Mouse (Mus musculus) liver, embryonic 13.5 days (tissue): ENCODE measurements at regions not wholly inside any gene's neighbourhood (a gene's known extent, or its start where the extent isn't known, plus 50 kb on each side); places are given as distances from the start of the nearest gene placed in this dataset.
"Not testable (repeated sequence)": the region's sequence is repeated elsewhere in the genome, so short reads cannot be mapped to it uniquely, and the experiment has no call there.

Experiments
- ATAC-seq: fragments of 200-750 bp; cut with Nextera tagmentation; 2 replicates; pipeline ENCODE4 v1.8.0; 2017; ENCODE audit warnings: low read depth, mild to moderate bottlenecking, moderate number of reproducible peaks, moderate library complexity
- DNase-seq: peaks from one replicate; pipeline ENCODE4 v3.0.0; 2022
- H3K27ac ChIP-seq: fragments of 300-500 bp; sonication (generic); 2 replicates; pipeline ENCODE4 v1.5.1; 2015; ENCODE audit warnings: moderate library complexity, mild to moderate bottlenecking, inconsistent platforms
- H3K27me3 ChIP-seq: fragments of 300-500 bp; sonication (generic); 2 replicates; pipeline ENCODE4 v1.6.1; 2015; ENCODE audit warnings: mild to moderate bottlenecking, inconsistent platforms
- H3K36me3 ChIP-seq: fragments of 300-500 bp; sonication (generic); 2 replicates; pipeline ENCODE4 v1.6.1; 2015; ENCODE audit warnings: mild to moderate bottlenecking, inconsistent platforms
- H3K4me1 ChIP-seq: fragments of 300-500 bp; sonication (generic); replicated peaks from 2 replicates; pipeline ENCODE4 v1.6.1; 2015; ENCODE audit warnings: inconsistent platforms
- H3K4me2 ChIP-seq: fragments of 300-500 bp; sonication (generic); 2 replicates; pipeline ENCODE4 v1.6.1; 2015; ENCODE audit warnings: inconsistent platforms, mild to moderate bottlenecking, moderate library complexity
- H3K4me3 ChIP-seq: fragments of 300-500 bp; sonication (generic); replicated peaks from 2 replicates; pipeline ENCODE4 v1.5.1; 2015; ENCODE audit warnings: mild to moderate bottlenecking, inconsistent platforms
- H3K9ac ChIP-seq: fragments of 300-500 bp; sonication (generic); 2 replicates; pipeline ENCODE4 v1.6.1; 2015; ENCODE audit warnings: mild to moderate bottlenecking, inconsistent platforms
- H3K9me3 ChIP-seq: fragments of 300-500 bp; sonication (generic); replicated peaks from 2 replicates; pipeline ENCODE4 v1.6.1; 2016; ENCODE audit warnings: inconsistent platforms
- WGBS: fragments of 180-500 bp; shearing (Covaris S2); methylation state at CpG from one replicate; pipeline ENCODE4 v1.1.7; 2015; ENCODE audit not compliant: insufficient replicate concordance; 5-methylcytosine and 5-hydroxymethylcytosine counted together

GRCm38 (mm10) chr5:4248422-4248821 lies 56.3 kb downstream of the Mterf1b start:
- Histone ChIP-seq H3K27ac (no peak overlapping the region), H3K9ac (no peak overlapping the region), H3K4me3 (no peak overlapping the region), H3K36me3 (no peaks in the 10 kb centered on the region), H3K27me3 (no peaks in the 10 kb centered on the region), H3K4me2 (no peak overlapping the region), H3K9me3 (no peaks in the 10 kb centered on the region), H3K4me1 (no peaks in the 10 kb centered on the region)
- no peak for ATAC-seq
- 55% methylated on average over 2 of the region's 2 CpGs for WGBS
- no peak for DNase-seq

- H3K9me3 ChIP-seq, H3K27me3 ChIP-seq, DNase-seq, H3K9ac ChIP-seq, H3K4me3 ChIP-seq, H3K4me1 ChIP-seq, H3K27ac ChIP-seq, H3K36me3 ChIP-seq, H3K4me2 ChIP-seq, ATAC-seq: not testable (repeated sequence)
- 61% methylated on average over 5 of the region's 5 CpGs for WGBS
Measured at GRCm38 (mm10) chr5:4254280-4254679, 62.1 kb downstream of the Mterf1b start.

- H3K9ac ChIP-seq = no peak overlapping the region
- no peaks in the 10 kb centered on the region for H3K36me3 ChIP-seq
- H3K4me3 ChIP-seq = no peak overlapping the region
- WGBS = 60% methylated on average over 12 of the region's 12 CpGs
- H3K4me1 ChIP-seq = no peaks in the 10 kb centered on the region
- DNase-seq (no peak), ATAC-seq (no peak)
- H3K27ac ChIP-seq = no peak overlapping the region
- no peak overlapping the region for H3K4me2 ChIP-seq
- no peaks in the 10 kb centered on the region for H3K27me3 ChIP-seq
- no peaks in the 10 kb centered on the region for H3K9me3 ChIP-seq
Measured at GRCm38 (mm10) chr5:4257048-4257750, 65.0 kb downstream of the Mterf1b start.

- Histone ChIP-seq H3K27ac (no peak overlapping the region), H3K27me3 (no peaks in the 10 kb centered on the region), H3K4me2 (no peak overlapping the region), H3K4me1 (no peaks in the 10 kb centered on the region), H3K9ac (no peak overlapping the region), H3K9me3 (no peaks in the 10 kb centered on the region), H3K4me3 (no peak overlapping the region), H3K36me3 (no peaks in the 10 kb centered on the region)
- ATAC-seq = no peak
- WGBS = 64% methylated on average over 4 of the region's 4 CpGs
- DNase-seq = no peak
Measured at GRCm38 (mm10) chr5:4259260-4259659, 67.1 kb downstream of the Mterf1b start.

GRCm38 (mm10) chr5:4262666-4263065 lies 70.5 kb downstream of the Mterf1b start:
- H3K9me3 ChIP-seq = no peaks in the 10 kb centered on the region

GRCm38 (mm10) chr5:4263560-4264160 lies 71.5 kb downstream of the Mterf1b start:
- Histone ChIP-seq H3K9ac (no peak overlapping the region), H3K4me2 (no peak overlapping the region), H3K36me3 (no peaks in the 10 kb centered on the region), H3K4me1 (no peaks in the 10 kb centered on the region), H3K9me3 (no peaks in the 10 kb centered on the region), H3K27ac (no peak overlapping the region), H3K27me3 (no peaks in the 10 kb centered on the region), H3K4me3 (no peak overlapping the region)
- DNase-seq (no peak), ATAC-seq (no peak)
- WGBS = 50% methylated on average over 5 of the region's 5 CpGs

More at GRCm38 (mm10) chr5:4262666-4263065, 70.5 kb downstream of the Mterf1b start:
- ATAC-seq (no peak), DNase-seq (no peak)
- H3K9ac ChIP-seq = no peak overlapping the region
- no peaks in the 10 kb centered on the region for H3K4me1 ChIP-seq
- no peak overlapping the region for H3K4me2 ChIP-seq
- 61% methylated on average over 1 of the region's 1 CpGs for WGBS
- no peak overlapping the region for H3K27ac ChIP-seq
- H3K36me3 ChIP-seq = no peaks in the 10 kb centered on the region
- H3K27me3 ChIP-seq = no peaks in the 10 kb centered on the region
- H3K4me3 ChIP-seq = no peak overlapping the region

- Histone ChIP-seq H3K27me3 (no peaks in the 10 kb centered on the region), H3K27ac (no peak overlapping the region), H3K9ac (no peak overlapping the region), H3K36me3 (no peaks in the 10 kb centered on the region), H3K4me3 (no peak overlapping the region), H3K4me1 (no peaks in the 10 kb centered on the region), H3K4me2 (no peak overlapping the region), H3K9me3 (no peaks in the 10 kb centered on the region)
- WGBS = 62% methylated on average over 2 of the region's 2 CpGs
- DNase-seq = no peak
- no peak for ATAC-seq
Measured at GRCm38 (mm10) chr5:4267717-4268116, 75.5 kb downstream of the Mterf1b start.

- Histone ChIP-seq H3K9ac (no peak overlapping the region), H3K27ac (no peak overlapping the region), H3K27me3 (no peaks in the 10 kb centered on the region), H3K4me2 (no peak overlapping the region), H3K4me3 (no peak overlapping the region), H3K4me1 (no peaks in the 10 kb centered on the region), H3K9me3 (no peaks in the 10 kb centered on the region), H3K36me3 (no peaks in the 10 kb centered on the region)
- ATAC-seq = no peak
- DNase-seq = no peak
- WGBS = 61% methylated on average over 5 of the region's 5 CpGs
Measured at GRCm38 (mm10) chr5:4273001-4273400, 80.8 kb downstream of the Mterf1b start.

- 33% methylated on average over 4 of the region's 4 CpGs for WGBS
- ATAC-seq = no peak
Measured at GRCm38 (mm10) chr5:4303616-4304015, 111.4 kb downstream of the Mterf1b start.

GRCm38 (mm10) chr5:4304201-4304600 lies 112.0 kb downstream of the Mterf1b start:
- no peak for DNase-seq
- ATAC-seq = no peak
- Histone ChIP-seq H3K4me1 (no peaks in the 10 kb centered on the region), H3K9ac (no peak overlapping the region), H3K36me3 (no peaks in the 10 kb centered on the region), H3K27me3 (no peaks in the 10 kb centered on the region), H3K4me2 (no peak overlapping the region), H3K4me3 (no peak overlapping the region), H3K9me3 (no peaks in the 10 kb centered on the region), H3K27ac (no peak overlapping the region)
- WGBS = 54% methylated on average over 5 of the region's 5 CpGs

More at GRCm38 (mm10) chr5:4303616-4304015, 111.4 kb downstream of the Mterf1b start:
- Histone ChIP-seq H3K36me3 (no peaks in the 10 kb centered on the region), H3K9me3 (no peaks in the 10 kb centered on the region), H3K27me3 (no peaks in the 10 kb centered on the region), H3K9ac (no peak overlapping the region), H3K4me3 (no peak overlapping the region), H3K4me1 (no peaks in the 10 kb centered on the region), H3K27ac (no peak overlapping the region), H3K4me2 (no peak overlapping the region)
- DNase-seq = no peak

- no peaks in the 10 kb centered on the region for H3K36me3 ChIP-seq
- H3K9ac ChIP-seq = no peak overlapping the region
- WGBS = 47% methylated on average over 5 of the region's 5 CpGs
- no peak for ATAC-seq
- no peak overlapping the region for H3K27ac ChIP-seq
- no peaks in the 10 kb centered on the region for H3K9me3 ChIP-seq
- DNase-seq = no peak
- H3K27me3 ChIP-seq = no peaks in the 10 kb centered on the region
- H3K4me1 ChIP-seq = no peaks in the 10 kb centered on the region
- no peak overlapping the region for H3K4me3 ChIP-seq
- H3K4me2 ChIP-seq = no peak overlapping the region
Measured at GRCm38 (mm10) chr5:4308514-4308913, 116.3 kb downstream of the Mterf1b start.

- H3K36me3 ChIP-seq = no peaks in the 10 kb centered on the region
- H3K9ac ChIP-seq = no peak overlapping the region
- no peaks in the 10 kb centered on the region for H3K9me3 ChIP-seq
- H3K27ac ChIP-seq = no peak overlapping the region
- H3K27me3 ChIP-seq = no peaks in the 10 kb centered on the region
- no peak overlapping the region for H3K4me2 ChIP-seq
- no peak for ATAC-seq
- 55% methylated on average over 4 of the region's 4 CpGs for WGBS
- H3K4me1 ChIP-seq = no peaks in the 10 kb centered on the region
- DNase-seq = no peak
- H3K4me3 ChIP-seq = no peak overlapping the region
Measured at GRCm38 (mm10) chr5:4311169-4311568, 119.0 kb downstream of the Mterf1b start.
